Mouse (Mus musculus): ENCODE measurements at regions not wholly inside any gene's neighbourhood (a gene's known extent, or its start where the extent isn't known, plus 50 kb on each side); places are given as distances from the start of the nearest gene placed in this dataset.

DNA sequence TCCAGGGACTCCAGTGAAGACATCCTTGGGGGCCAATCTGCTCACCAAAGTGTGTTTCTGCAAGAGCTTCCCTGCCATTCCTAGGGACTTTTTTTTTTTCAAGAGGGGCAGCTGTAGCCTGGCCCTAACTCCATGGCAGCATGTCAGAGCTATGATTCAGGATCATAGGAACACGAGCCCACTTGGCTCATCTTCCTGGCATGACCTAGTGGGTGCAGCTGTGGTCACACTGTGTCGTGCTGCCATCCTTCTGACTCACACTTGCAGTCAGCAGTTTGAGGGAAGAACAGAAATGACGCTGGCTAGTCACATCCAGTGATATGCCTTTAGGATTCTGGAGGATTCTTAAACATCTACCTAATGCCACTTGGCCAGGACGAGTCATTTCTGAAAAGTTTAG is 566.5 kb upstream of the Cdh5 start:
- no peak overlapping the region for H3K9ac ChIP-seq (replicated peaks; ENCODE audit: low read length)
- no peak overlapping the region for H3K4me3 ChIP-seq (ENCODE audit: low read length)
- no peaks in the 10 kb centered on the region for H3K27me3 ChIP-seq (ENCODE audit: insufficient read depth, low read length)
- H3K27ac ChIP-seq (ENCODE audit: low read length): no peak overlapping the region
- 0 out of 2 replicates have a peak, but pooled peaks cover 6% of the 10 kb centered on the region for H3K4me1 ChIP-seq (ENCODE audit: insufficient read depth, low read length)
- 88% methylated on average over 4 of the region's 4 CpGs for WGBS
- H3K36me3 ChIP-seq (ENCODE audit: insufficient read depth, low read length): no peaks in the 10 kb centered on the region
- no peak overlapping the region for H3K4me2 ChIP-seq (replicated peaks; ENCODE audit: low read depth, low read length)
- no peaks in the 10 kb centered on the region for H3K9me3 ChIP-seq (ENCODE audit: low read length)
- no peak for ATAC-seq (ENCODE audit: low FRiP score, low TSS enrichment)

DNA sequence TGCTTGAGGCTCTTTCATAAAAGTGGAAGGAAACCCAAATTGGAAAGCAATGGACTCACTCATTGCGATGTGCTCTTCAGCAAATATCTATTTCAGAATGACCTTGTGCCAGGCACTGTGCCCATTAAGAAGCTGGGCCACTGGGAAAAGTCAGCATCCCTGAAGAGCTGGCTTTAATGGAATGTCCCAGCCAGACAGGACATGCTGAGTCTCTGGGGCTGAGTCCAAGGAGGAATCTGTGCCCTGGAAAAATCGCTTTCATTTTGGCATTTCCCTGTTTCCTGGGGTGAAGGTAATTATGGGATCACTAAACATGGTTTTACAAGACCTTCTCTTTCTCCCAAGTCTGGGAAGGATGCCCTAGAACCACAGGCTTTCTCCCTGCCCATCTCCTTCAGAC is 564.6 kb upstream of the Cdh5 start:
- Histone ChIP-seq H3K9me3 (ENCODE audit: low read length) (no peaks in the 10 kb centered on the region), H3K36me3 (ENCODE audit: insufficient read depth, low read length) (no peaks in the 10 kb centered on the region), H3K27me3 (ENCODE audit: insufficient read depth, low read length) (no peaks in the 10 kb centered on the region), H3K4me3 (ENCODE audit: low read length) (no peak overlapping the region), H3K4me1 (ENCODE audit: insufficient read depth, low read length) (0 out of 2 replicates have a peak, but pooled peaks cover 5% of the 10 kb centered on the region), H3K9ac (replicated peaks; ENCODE audit: low read length) (no peak overlapping the region), H3K27ac (ENCODE audit: low read length) (no peak overlapping the region), H3K4me2 (replicated peaks; ENCODE audit: low read depth, low read length) (no peak overlapping the region)
- WGBS: 87% methylated on average over 2 of the region's 2 CpGs
- no peak for ATAC-seq (ENCODE audit: low FRiP score, low TSS enrichment)

DNA sequence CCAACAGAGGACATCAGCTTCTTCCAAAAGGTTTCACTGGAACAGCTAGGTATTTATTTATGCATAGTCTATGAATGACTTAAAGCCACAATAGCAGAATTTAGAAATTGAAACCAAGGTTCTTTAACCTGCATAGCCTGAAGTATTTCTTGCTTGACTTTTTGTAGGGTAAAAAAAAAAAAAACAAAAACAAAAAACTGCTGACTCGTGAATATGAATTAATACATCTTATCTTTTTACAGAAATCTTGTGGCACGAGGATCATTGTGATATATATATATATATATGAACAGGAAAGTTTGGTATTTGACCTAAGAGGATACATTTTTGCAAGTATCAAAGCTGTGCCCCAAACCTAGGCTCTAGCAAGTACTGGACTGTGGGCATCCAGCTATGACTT is 559.5 kb upstream of the Cdh5 start:
- 79% methylated on average over 2 of the region's 2 CpGs for WGBS
- Histone ChIP-seq H3K4me3 (ENCODE audit: low read length) (no peak overlapping the region), H3K9ac (replicated peaks; ENCODE audit: low read length) (no peak overlapping the region)

DNA sequence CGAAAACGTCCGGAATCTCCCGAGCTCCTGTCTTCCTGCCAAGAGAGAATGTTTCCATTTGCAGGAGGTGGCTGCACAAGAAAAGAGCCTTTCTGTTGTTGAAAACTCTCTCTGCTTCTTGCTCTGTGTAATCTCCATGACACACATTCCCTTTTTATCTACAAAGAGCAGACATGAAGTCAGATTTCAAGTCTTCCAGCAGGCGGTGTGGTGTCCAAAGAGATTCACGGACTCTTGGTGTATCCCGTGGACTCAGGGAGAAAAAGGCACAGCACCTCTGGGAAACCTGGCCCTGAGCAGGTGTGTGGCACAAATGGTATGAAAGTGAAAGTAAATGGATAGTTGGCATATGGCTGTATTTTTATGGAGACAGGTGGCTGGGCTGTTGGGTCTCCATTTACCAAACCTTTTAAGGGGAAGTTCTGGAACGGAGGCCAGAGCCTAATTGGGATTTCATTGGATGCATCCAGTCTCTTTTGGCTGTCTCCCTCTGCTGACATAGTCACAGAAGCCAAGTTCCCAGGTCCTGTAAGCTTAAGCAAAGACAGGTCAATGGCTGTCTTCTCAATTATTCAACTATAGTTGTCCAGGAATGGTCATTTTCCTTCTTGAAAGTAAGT is 549.4 kb upstream of the Cdh5 start:
- H3K4me2 ChIP-seq (replicated peaks; ENCODE audit: low read depth, low read length): no peak overlapping the region
- no peaks in the 10 kb centered on the region for H3K36me3 ChIP-seq (ENCODE audit: insufficient read depth, low read length)
- H3K9me3 ChIP-seq (ENCODE audit: low read length): no peaks in the 10 kb centered on the region
- H3K4me1 ChIP-seq (ENCODE audit: insufficient read depth, low read length): no peaks in the 10 kb centered on the region
- no peak for ATAC-seq (ENCODE audit: low FRiP score, low TSS enrichment)
- H3K27ac ChIP-seq (ENCODE audit: low read length): no peak overlapping the region
- no peak overlapping the region for H3K4me3 ChIP-seq (ENCODE audit: low read length)
- H3K9ac ChIP-seq (replicated peaks; ENCODE audit: low read length): no peak overlapping the region
- WGBS: 92% methylated on average over 8 of the region's 8 CpGs
- no peaks in the 10 kb centered on the region for H3K27me3 ChIP-seq (ENCODE audit: insufficient read depth, low read length)

More for the DNA sequence above, 559.5 kb upstream of the Cdh5 start:
- ATAC-seq (ENCODE audit: low FRiP score, low TSS enrichment): no peak
- H3K4me1 ChIP-seq (ENCODE audit: insufficient read depth, low read length): no peaks in the 10 kb centered on the region
- no peak overlapping the region for H3K27ac ChIP-seq (ENCODE audit: low read length)
- no peak overlapping the region for H3K4me2 ChIP-seq (replicated peaks; ENCODE audit: low read depth, low read length)
- H3K36me3 ChIP-seq (ENCODE audit: insufficient read depth, low read length): no peaks in the 10 kb centered on the region
- no peaks in the 10 kb centered on the region for H3K27me3 ChIP-seq (ENCODE audit: insufficient read depth, low read length)
- H3K9me3 ChIP-seq (ENCODE audit: low read length): 0 out of 2 replicates have a peak, but pooled peaks cover 4% of the 10 kb centered on the region

DNA sequence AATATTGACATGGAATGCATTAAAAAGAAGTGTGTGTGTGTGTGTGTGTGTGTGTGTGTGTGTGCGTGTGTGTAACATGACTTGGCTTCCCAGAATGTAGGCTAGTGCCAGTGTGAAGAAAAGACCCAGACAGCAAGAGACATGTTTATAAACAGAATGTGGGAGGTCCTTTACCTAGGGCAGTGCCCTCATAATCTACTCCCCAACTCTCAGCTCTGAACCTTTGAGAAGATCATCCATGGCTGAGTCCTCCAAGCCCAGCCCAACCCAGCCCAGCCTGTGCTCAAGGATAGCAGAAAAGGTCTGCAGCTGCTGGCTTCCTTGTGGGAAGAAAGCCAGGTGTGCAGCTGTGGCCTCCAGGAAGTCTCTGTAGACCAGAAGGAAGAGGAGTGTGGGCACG is 539.8 kb upstream of the Cdh5 start:
- H3K27ac ChIP-seq (ENCODE audit: low read length): no peak overlapping the region
- no peaks in the 10 kb centered on the region for H3K4me1 ChIP-seq (ENCODE audit: insufficient read depth, low read length)
- no peak for ATAC-seq (ENCODE audit: low FRiP score, low TSS enrichment)
- no peaks in the 10 kb centered on the region for H3K9me3 ChIP-seq (ENCODE audit: low read length)
- no peak overlapping the region for H3K4me3 ChIP-seq (ENCODE audit: low read length)
- 75% methylated on average over 2 of the region's 2 CpGs for WGBS
- H3K36me3 ChIP-seq (ENCODE audit: insufficient read depth, low read length): no peaks in the 10 kb centered on the region
- no peak overlapping the region for H3K4me2 ChIP-seq (replicated peaks; ENCODE audit: low read depth, low read length)
- H3K9ac ChIP-seq (replicated peaks; ENCODE audit: low read length): no peak overlapping the region
- no peaks in the 10 kb centered on the region for H3K27me3 ChIP-seq (ENCODE audit: insufficient read depth, low read length)

DNA sequence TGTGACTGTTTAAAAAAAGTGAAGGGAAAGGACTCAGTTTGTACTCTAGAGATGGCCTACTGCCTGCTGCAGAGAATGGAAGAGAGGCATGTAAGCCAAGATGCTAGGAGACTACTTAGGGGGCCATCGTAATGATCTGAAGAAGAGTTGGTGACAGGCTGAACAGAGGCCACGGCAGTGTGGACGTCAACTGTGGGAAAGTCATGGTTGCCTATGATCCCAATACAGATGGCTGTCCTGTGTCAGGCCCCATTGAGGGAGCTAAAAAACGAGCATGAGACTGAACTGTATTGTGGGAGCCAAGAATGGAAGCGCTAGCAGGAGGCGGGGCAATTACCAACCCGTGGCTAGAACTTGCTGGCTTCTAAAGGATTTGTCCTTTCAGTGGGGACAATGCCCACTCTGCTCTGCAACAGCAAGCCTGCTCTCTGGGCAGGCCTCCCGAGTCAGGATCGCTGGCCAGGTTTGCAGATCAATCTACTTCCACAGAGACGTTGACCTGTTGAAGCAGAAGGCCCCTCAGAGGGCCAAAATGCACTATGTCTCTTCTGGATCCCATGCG is 530.5 kb upstream of the Cdh5 start:
- peaks cover 5% of the 10 kb centered on the region; the same call in 1 of the 2 replicates for H3K9me3 ChIP-seq (ENCODE audit: low read length)
- no peak for ATAC-seq (ENCODE audit: low FRiP score, low TSS enrichment)
- H3K4me1 ChIP-seq (ENCODE audit: insufficient read depth, low read length): no peaks in the 10 kb centered on the region
- no peak overlapping the region for H3K4me2 ChIP-seq (replicated peaks; ENCODE audit: low read depth, low read length)
- H3K36me3 ChIP-seq (ENCODE audit: insufficient read depth, low read length): no peaks in the 10 kb centered on the region
- H3K27ac ChIP-seq (ENCODE audit: low read length): no peak overlapping the region
- H3K27me3 ChIP-seq (ENCODE audit: insufficient read depth, low read length): no peaks in the 10 kb centered on the region
- WGBS: 89% methylated on average over 11 of the region's 11 CpGs
- H3K9ac ChIP-seq (replicated peaks; ENCODE audit: low read length): no peak overlapping the region
- no peak overlapping the region for H3K4me3 ChIP-seq (ENCODE audit: low read length)

DNA sequence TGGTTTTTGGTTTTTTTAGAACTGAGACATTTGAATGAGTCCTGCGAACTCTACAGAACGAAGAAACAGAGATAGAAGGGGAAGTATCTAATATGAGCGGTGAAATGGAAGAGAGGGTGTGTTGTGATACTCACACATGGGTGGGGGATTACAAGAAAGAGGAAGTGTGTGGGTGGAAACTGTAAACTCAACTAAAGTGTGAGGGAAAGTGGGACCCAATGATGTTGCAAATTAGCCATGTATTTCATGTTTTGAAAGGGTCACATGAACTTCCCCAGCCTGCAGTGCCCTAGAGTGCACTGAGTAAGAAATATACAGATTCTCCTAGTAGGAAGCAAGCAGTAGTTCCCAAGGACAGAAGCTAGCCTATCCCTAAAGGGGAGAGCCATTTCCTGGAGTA is 524.3 kb upstream of the Cdh5 start:
- no peak overlapping the region for H3K4me2 ChIP-seq (replicated peaks; ENCODE audit: low read depth, low read length)
- no peak for ATAC-seq (ENCODE audit: low FRiP score, low TSS enrichment)
- no peak overlapping the region for H3K9ac ChIP-seq (replicated peaks; ENCODE audit: low read length)
- H3K27me3 ChIP-seq (ENCODE audit: insufficient read depth, low read length): no peaks in the 10 kb centered on the region
- 69% methylated on average over 3 of the region's 3 CpGs for WGBS
- H3K27ac ChIP-seq (ENCODE audit: low read length): no peak overlapping the region
- no peak overlapping the region for H3K4me3 ChIP-seq (ENCODE audit: low read length)
- H3K4me1 ChIP-seq (ENCODE audit: insufficient read depth, low read length): no peaks in the 10 kb centered on the region
- no peaks in the 10 kb centered on the region for H3K36me3 ChIP-seq (ENCODE audit: insufficient read depth, low read length)
- no peaks in the 10 kb centered on the region for H3K9me3 ChIP-seq (ENCODE audit: low read length)

DNA sequence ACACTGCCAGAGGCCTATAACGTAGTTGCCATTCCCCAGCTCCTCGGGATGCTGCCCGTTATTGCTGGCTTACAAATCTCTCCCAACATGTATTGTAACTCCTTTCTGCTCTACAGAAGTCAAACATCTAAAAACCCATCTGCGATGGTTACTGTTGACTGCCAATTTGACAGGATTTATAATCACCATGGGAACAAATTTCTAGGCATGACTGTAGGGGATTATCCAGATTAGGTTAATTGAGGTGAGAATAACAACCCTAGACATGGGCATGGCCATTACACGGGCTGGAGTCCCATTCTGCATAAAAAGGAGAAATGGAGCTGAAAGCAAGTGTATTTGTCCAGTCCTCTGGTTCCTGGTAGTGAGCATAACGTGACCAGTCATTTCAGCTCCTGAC is 523.4 kb upstream of the Cdh5 start:
- 88% methylated on average over 6 of the region's 6 CpGs for WGBS
- Histone ChIP-seq H3K9ac (replicated peaks; ENCODE audit: low read length) (no peak overlapping the region), H3K27ac (ENCODE audit: low read length) (no peak overlapping the region), H3K4me1 (ENCODE audit: insufficient read depth, low read length) (peaks cover 7% of the 10 kb centered on the region; the same call in 1 of the 2 replicates), H3K9me3 (ENCODE audit: low read length) (no peaks in the 10 kb centered on the region), H3K27me3 (ENCODE audit: insufficient read depth, low read length) (no peaks in the 10 kb centered on the region), H3K36me3 (ENCODE audit: insufficient read depth, low read length) (no peaks in the 10 kb centered on the region), H3K4me3 (ENCODE audit: low read length) (no peak overlapping the region), H3K4me2 (replicated peaks; ENCODE audit: low read depth, low read length) (no peak overlapping the region)
- no peak for ATAC-seq (ENCODE audit: low FRiP score, low TSS enrichment)

DNA sequence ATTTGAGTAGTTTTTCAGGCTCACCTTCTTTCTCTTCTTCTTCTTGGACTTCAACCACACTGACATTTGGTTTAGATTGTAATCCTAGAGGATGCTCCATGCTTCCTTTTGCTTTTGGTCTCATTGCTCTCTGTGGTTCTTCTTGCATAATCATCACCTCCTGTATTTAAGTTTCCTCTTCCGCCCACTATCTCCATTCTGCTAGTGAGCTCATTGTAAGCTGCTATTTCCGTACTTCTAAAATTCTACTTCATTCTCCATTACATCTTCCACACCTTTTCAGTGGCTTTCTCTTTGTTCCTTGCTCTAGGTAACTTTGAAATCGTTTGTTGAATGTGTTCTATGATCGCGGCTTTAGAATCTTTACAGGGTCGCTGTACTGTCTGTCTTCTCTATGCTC is 493.1 kb upstream of the Cdh5 start:
- no peak for ATAC-seq (ENCODE audit: low FRiP score, low TSS enrichment)
- H3K9ac ChIP-seq (replicated peaks; ENCODE audit: low read length): no peak overlapping the region

DNA sequence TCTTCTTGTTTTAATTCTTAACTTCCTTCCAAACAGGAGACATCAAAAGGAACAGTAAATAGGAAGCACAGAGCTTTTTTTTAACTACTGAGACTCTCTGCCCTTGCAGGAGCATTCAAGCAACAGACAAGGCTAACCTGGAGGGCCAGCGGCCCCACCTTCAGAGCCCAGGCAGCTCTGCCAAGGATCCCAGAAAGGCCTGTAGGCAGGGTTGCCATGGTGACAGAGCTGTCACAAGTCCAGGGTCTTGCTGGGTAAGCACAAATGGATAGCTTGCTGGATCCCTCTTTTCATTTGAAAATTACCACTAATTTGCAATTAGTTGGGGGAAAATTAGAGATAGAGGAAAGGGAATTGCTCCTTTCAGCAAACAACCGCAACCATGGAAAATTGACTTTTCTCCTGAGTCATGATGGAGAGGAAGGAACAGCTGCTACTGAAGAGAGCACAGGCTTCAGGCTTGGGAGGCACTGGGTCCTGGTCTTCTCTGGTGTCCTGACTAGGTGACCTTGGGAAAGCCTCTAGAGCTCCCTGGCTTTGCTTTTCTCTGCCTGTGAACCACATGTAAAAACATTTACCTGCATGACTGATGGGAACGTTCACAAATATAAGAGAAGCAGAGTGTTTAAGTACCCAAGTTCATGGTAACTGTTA is 477.5 kb upstream of the Cdh5 start:
- Histone ChIP-seq H3K36me3 (ENCODE audit: insufficient read depth, low read length) (no peaks in the 10 kb centered on the region), H3K9ac (replicated peaks; ENCODE audit: low read length) (no peak overlapping the region), H3K4me3 (ENCODE audit: low read length) (no peak overlapping the region), H3K27me3 (ENCODE audit: insufficient read depth, low read length) (no peaks in the 10 kb centered on the region), H3K9me3 (ENCODE audit: low read length) (0 out of 2 replicates have a peak, but pooled peaks cover 2% of the 10 kb centered on the region), H3K27ac (ENCODE audit: low read length) (no peak overlapping the region), H3K4me2 (replicated peaks; ENCODE audit: low read depth, low read length) (no peak overlapping the region), H3K4me1 (ENCODE audit: insufficient read depth, low read length) (no peaks in the 10 kb centered on the region)
- ATAC-seq (ENCODE audit: low FRiP score, low TSS enrichment): 0 out of 2 replicates have a peak, but pooled peaks have one; percentile 59
- WGBS: 61% methylated on average over 3 of the region's 3 CpGs

More for the DNA sequence above, 493.1 kb upstream of the Cdh5 start:
- no peaks in the 10 kb centered on the region for H3K36me3 ChIP-seq (ENCODE audit: insufficient read depth, low read length)
- no peak overlapping the region for H3K4me3 ChIP-seq (ENCODE audit: low read length)
- H3K9me3 ChIP-seq (ENCODE audit: low read length): no peaks in the 10 kb centered on the region
- no peaks in the 10 kb centered on the region for H3K4me1 ChIP-seq (ENCODE audit: insufficient read depth, low read length)
- WGBS: 93% methylated on average over 6 of the region's 6 CpGs
- no peak overlapping the region for H3K27ac ChIP-seq (ENCODE audit: low read length)
- no peak overlapping the region for H3K4me2 ChIP-seq (replicated peaks; ENCODE audit: low read depth, low read length)
- H3K27me3 ChIP-seq (ENCODE audit: insufficient read depth, low read length): no peaks in the 10 kb centered on the region
